Mouse (Mus musculus): ENCODE results near the gene Pim1.

Gene Pim1

GRCm38 (mm10) chr17:29465405-29466010, 25.0 kb upstream of the Pim1 start:
- DNase-seq (ENCODE audit: low spot score) = no peak

GRCm38 (mm10) chr17:29467030-29467429, 23.5 kb upstream of the Pim1 start:
- DNase-seq (ENCODE audit: low spot score) = no peak

DNA sequence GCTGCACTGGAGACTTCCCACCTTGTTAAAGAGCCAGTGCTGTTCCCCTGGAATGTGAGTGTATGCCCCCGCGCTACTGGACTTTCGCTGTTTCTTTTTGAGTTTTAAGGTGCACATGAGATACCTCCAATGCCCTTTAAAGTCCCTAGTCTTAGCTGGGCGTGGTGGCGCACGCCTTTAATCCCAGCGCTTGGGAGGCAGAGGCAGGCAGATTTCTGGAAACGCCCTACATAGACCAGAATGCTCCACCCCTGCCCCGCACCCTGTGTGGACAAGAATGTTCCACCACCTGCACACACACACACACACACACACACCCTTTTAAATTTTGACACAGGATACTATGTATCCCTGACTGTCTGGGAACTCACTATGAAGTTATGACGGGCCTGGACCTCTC, 17.1 kb upstream of the Pim1 start:
- no peak for DNase-seq (ENCODE audit: low spot score)

GRCm38 (mm10) chr17:29474036-29474435, 16.5 kb upstream of the Pim1 start:
- no peak for DNase-seq (ENCODE audit: low spot score)

DNA sequence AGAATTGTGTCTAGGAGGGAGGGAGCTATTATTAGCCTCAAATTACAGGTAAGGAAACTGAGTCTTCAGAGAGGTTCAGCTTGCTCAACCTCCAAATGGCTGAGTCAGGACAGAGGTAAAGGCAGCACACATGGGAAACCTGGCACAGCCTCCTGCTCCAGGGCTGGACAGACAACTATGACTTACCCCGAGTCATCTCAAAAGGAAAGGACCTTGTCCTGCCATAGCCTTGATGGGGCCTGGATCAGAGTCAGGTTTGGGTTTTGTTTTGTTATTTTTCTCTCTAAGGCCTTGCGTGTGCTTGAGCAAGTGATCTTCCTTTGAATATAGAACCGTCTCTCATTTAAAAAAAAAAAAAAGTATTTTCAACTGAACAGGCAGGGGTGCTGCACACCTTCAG, 15.4 kb upstream of the Pim1 start:
- DNase-seq (ENCODE audit: low spot score) = no peak

- DNase-seq (ENCODE audit: low spot score) = no peak
Measured at GRCm38 (mm10) chr17:29476461-29476860, 14.1 kb upstream of the Pim1 start.

DNA sequence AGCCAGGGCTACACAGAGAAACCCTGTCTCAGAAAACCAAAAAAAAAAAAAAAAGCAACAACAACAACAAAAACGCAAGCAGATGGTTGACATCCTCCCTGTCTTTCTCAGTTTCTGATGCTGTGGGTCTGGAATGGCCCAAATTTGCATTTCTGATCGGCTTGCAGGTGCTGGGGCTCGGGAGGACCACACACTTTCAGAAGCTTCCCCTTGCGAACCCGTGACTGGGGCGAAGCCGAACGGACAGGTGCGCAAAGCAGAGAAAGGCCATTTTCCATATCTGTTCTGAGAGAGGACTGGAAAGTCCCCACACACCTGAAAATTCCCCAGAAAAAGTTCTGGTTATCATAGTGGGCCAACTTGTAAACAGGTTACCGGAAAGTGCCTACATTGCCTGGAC, 13.2 kb upstream of the Pim1 start:
- DNase-seq (ENCODE audit: low spot score) = no peak

GRCm38 (mm10) chr17:29478271-29478670, 12.3 kb upstream of the Pim1 start:
- DNase-seq (ENCODE audit: low spot score) = no peak

- no peak for DNase-seq (ENCODE audit: low spot score)
Measured at GRCm38 (mm10) chr17:29480256-29480655, 10.3 kb upstream of the Pim1 start.

- DNase-seq (ENCODE audit: low spot score) = no peak
Measured at GRCm38 (mm10) chr17:29482632-29483031, 7.9 kb upstream of the Pim1 start.

GRCm38 (mm10) chr17:29483282-29483681, 7.3 kb upstream of the Pim1 start:
- no peak for DNase-seq (ENCODE audit: low spot score)

DNA sequence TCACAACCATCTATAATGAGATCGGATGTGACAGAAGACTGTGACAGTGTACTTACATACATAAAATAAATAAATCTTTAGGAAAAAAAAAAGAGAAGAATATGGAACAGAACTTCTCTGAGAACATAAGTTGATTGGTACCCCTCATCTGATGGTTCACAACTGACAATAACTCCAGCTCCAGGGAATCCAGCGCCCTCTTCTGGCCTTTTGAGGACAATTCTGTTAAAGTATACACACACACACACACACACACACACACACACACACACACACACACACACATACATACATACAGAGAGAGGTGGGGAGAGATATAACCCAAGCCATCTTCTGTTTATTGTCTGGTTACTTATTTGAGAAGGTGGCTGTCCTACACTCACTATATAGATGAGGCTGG, 6.1 kb upstream of the Pim1 start:
- no peak for DNase-seq (ENCODE audit: low spot score)

DNA sequence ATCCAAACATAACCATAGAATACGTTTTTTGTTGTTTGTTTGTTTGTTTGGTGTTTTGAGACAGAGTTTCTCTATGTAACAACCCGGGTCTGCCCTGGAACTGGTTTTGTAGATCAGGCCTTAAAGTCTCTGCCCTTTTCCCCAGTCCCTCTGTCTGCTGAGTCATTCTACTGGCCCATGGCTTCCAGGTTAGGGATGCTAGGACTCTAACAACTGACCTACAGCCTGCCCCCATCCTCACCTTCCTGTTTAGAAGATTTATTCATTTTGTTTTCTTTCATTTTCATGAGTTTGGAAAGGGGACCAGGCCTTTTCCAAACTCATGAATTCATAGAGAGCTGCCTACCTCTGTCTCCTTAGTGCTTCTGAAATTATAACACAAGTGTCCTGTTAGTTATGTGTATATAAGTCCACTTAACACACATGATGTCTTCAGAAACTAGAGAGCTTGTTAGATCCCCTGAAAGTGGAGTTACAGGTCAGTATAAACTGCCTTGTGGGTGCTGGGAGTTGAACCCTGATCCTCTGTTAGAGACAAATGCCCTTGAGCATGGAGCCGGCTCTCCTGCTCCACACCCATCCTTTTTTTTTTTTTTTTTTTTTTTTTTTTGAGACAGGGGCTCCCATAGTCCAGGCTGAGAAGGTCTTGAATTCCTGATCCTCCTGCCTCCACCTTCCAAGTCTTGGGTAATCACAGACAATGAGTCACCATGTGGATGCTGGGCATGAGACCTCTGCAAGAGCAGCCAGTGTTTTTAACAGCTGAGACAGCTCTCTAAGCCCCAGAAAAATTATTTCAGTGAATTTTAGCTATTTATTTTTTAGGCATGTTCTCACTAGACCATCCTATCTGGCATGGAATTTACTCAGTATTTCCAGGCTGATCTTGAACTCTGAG, 5.0 kb upstream of the Pim1 start:
- no peak for DNase-seq (ENCODE audit: low spot score)

DNA sequence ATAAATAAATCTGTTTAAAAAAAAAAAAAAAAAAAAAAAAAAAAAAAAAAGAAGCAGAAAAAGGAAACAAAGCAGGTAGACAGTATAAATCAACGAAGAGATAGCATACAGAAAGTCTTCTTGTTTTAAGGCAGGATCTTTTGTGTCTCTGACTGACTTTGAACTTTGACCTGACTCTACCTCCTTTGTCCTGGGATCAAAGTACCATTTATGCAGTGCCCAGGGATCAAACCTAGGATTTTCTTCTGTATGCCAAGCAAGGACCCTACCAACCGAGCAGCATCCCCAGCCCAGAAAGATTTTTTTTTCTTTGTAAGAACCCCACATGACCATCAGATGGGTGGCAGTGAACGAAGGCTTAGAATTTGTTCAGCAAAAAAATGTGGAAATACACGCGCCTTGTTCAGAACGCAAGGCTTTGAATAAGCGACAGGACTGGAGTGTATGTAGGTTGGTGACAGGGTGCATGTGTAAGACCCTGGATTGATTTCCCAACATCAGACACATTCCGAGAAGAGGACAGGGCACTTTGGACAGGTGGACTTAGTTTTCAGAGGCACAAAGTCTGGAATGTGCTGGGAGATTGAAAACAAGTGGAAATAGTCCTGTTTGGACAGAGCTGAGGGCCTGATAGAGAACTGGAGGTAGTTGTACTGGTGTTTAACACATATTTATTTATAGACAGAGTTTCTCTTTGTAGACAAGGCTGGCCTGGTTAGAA, 2.1 kb upstream of the Pim1 start:
- DNase-seq (ENCODE audit: low spot score) = no peak

DNA sequence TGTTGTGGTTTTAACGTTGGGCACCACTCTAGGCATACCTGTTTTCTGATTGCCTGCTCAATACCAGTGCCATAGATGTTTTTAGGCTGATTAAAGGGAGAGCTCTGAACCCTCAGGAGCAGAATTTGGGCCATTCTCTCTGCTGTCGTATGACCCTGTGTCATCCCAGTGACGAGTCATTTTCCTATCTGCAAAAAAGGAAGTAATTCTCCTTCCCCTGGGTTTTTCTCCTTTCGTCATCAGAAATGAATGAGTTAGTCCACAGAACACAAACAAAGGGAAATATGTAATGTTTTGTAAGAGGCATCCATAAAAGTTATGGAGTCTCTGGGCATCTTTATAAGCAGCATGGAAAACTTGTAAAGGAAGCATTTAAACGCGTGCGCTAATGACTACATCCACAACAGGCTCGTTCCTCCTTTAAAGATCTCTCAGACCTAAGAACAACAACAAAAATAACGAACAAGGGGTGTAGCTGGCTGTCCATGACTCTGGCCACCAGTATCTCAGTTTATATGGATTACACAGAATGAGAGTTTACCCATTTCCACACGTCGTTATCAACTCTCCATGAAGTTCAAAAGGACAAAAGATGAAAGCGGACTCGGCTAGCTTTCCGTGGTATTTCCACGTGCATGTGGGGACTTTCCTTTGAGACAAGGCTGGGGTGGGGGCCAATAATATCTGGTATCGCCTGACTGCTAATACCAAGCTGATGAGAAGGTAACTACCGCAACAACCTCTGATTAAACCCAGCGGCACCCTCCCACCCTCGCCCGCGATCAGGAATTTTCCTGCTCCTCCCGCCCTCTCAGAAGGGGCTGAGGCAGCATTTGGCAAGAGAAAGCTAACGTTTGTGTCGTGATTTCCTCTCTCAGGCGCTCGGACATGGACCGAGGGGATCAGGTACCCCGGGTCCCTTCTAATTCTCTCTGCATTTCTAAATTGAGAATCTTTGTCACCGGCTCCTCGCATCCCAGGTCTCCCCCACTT, 1.3 kb upstream of the Pim1 start:
- peak; percentile 29 for DNase-seq (ENCODE audit: low spot score)

DNA sequence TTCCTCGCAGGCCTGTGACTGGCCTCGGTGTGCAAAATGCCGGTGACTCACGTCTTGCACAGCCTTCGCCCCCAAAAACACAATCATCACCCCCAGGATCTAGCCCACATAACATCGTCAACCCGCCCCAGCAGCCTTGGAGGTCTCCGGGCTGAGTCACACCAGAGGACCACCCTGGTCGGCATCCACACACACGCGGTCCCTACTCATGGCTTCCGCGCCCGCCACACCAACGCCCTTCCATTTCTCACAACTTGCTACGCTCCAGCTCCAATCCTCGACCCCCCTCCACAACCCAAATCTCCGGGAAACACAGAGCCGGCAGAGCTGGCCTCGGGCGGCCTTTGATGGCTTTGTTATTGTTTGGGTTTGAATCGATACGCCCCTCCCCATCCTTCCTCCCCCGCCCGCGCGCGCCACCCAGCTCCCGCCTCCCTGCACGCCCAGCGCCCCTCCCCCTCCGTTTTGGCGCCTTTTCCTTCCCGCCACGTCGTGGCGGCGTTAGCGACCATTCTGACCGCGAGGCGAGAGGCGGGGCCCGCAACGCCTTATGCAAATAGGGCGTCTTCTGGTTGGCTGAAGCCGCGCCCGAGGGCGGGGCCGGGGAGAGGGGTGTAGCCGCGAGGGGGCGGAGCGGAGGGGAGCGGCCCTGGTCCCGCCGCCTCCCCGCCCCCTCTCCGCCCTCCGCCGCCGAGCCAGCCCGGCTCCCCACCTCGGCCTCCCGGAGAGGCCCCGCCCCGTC, 411 bp upstream of the Pim1 start:
- DNase-seq (ENCODE audit: low spot score) = peak; percentile 97

DNA sequence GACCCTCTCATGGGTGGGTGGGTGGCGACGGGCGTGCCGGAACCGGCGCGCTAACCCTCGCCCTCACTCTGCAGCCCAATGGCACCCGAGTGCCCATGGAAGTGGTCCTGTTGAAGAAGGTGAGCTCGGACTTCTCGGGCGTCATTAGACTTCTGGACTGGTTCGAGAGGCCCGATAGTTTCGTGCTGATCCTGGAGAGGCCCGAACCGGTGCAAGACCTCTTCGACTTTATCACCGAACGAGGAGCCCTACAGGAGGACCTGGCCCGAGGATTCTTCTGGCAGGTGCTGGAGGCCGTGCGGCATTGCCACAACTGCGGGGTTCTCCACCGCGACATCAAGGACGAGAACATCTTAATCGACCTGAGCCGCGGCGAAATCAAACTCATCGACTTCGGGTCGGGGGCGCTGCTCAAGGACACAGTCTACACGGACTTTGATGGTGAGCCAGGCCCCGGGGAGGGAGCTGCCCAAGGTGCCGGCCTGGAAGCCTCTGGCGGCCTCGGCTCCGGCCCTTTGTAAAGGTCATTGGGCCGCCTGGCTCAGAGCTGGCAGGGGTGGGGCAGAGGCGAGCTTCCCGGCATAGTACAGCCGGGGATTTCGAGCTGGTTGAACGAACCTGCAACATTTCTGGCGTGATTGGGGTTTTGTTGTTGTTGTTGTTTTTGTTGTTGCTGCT, 1.2 kb downstream of the Pim1 start:
- DNase-seq (ENCODE audit: low spot score) = peak; percentile 40

DNA sequence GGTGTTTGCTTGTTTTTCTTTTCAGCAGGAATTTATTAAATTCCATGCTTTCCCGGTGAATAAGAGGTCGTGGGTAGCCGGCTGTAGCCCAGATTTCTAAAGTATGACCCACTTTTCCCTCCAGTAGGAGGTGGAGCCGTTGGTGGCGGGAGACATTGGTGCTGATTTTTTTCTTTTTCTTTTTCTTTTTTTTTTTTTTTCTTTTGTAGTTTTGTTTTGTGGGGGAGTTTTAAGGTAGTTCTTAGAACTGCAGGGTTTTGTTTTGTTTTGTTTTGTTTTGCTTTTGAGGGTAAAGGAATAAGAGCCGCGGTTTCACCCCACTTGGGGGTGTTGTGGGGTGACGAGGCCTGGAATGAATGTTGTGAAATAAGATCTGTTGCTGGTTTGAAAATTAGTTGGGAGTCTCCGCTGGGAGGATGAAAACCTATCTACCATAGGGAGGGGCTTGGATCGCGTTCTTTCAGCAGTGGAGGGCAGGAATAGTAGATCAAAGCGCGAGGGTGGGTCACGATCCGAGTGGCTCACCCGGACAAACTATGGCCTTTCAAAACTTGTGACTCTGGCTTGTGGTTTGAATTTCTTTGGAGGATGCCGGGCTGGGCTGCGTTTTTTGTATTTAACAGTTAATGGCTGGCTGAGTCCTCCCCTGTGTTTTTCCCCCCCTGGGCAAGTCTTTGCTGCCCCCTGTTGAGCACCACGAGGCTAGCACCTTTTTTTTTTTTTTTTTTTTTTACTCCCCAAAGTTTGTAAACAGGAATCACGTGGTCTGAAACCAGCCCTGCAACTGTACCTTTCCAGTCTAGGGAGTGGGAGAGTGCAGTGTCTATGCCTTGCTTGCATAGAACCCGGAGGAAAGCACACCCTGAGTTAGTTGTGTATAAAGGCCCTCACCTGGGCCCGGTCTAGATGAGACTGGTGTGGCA, 2.0 kb downstream of the Pim1 start:
- DNase-seq (ENCODE audit: low spot score) = peak; percentile 66

DNA sequence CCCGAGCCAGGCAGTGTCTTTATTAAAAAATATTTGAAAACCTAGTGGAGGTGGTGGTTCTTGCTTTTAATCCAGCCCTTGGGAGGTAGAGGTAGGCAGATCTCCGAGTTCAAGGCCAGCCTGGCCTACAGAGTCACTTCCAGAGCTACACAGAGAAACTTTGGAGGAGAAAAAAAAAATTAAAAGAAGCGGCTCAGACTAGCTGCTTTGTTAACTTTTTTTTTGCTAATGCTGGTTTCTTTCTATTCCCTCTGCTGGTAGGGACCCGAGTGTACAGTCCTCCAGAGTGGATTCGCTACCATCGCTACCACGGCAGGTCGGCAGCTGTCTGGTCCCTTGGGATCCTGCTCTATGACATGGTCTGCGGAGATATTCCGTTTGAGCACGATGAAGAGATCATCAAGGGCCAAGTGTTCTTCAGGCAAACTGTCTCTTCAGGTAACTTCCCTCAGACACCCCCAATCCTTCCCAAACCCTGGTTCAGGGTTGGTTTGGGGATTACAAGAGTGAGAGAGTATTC, 3.0 kb downstream of the Pim1 start:
- DNase-seq (ENCODE audit: low spot score) = no peak
